Comparison of ENCODE assay signal across 11 mouse cellular contexts in genomic region chr3:129554436-129554835, GRCm38 (mm10). TPM values are rescaled to one million over a fixed set of nuclear protein-coding genes. Genes with fewer than 3 reads are reported as not detected.
A peak's percentile ranks its signal among the peaks of the same experiment; 100 is the strongest.
DNase-seq lines count a peak whose midpoint lies in the region; ATAC-seq lines count a peak whose summit lies in the region.
"Had no signal": no experiment of that assay in that cellular context is flagged by ENCODE, and none has a peak within 500 bp of the region (broad histone marks: within the 10 kb centered on the region; RNA-seq: fewer than 3 reads in every experiment).

No protein-coding gene starts in this region.

- ATAC-seq in CD4-positive, CD25-positive, alpha-beta regulatory T cell, adult 4 months: no peak
- ATAC-seq: midbrain, embryonic 15.5 days had no signal

- DNase-seq in CD4-positive, CD25-positive, alpha-beta regulatory T cell, adult 2 months (ENCODE audit: low read depth, low spot score): peak; percentile 10
- peak; percentile 25 for DNase-seq in thymus, postnatal 4 days
- no peak for DNase-seq in thymus, postnatal 10 days (ENCODE audit: low spot score in 2 of 2)
- peak; percentile 81 for DNase-seq in large intestine, adult 2 months (ENCODE audit: low read depth, low spot score)
- DNase-seq in yolk sac, embryonic 10.5 days (ENCODE audit: low spot score): peak; percentile 76
- DNase-seq in ovary, adult 18-20 months (ENCODE audit: low spot score): no peak
- DNase-seq in gastrocnemius, postnatal 36 days: no peak
- DNase-seq: heart, adult 18-20 months; right cerebral cortex, postnatal 25 days had no signal

- intact Hi-C loops in gastrocnemius, postnatal 36 days (cut with DNase I): no loop called here

- WGBS in large intestine, adult 2 months: 39% methylated on average over 4 of the region's 4 CpGs

RNA-seq across cellular contexts. Expression of gene Elovl6, which starts 22.3 kb away (rescaled TPM):
- 10 to 100 TPM; 14.3 to 14.6 TPM for polyA plus RNA-seq in CD4-positive, CD25-positive, alpha-beta regulatory T cell, adult 4 months (2017; shearing (Covaris generic))
- polyA plus RNA-seq in large intestine, adult 2 months (2012; rRNA removed): 28.4 and 76.8 TPM in 2 replicates
- under 1 TPM; 0.56 to 0.79 TPM for total RNA-seq in gastrocnemius, postnatal 36 days (2021)

Comparison
In these comparisons a context has a peak if more than half of its experiments do, and no peak if none do; other contexts are left out.
1. DNase-seq: peak in CD4-positive, CD25-positive, alpha-beta regulatory T cell, adult 2 months (single experiment), thymus, postnatal 4 days (single experiment), large intestine, adult 2 months (single experiment) and yolk sac, embryonic 10.5 days (single experiment); none in thymus, postnatal 10 days (0 of 2), ovary, adult 18-20 months (single experiment) and gastrocnemius, postnatal 36 days (0 of 2).